Mouse (Mus musculus): Measurements from ENCODE around the gene Gm49387.
"Not testable (repeated sequence)": the region's sequence is repeated elsewhere in the genome, so short reads cannot be mapped to it uniquely, and the experiment has no call there.

Gm49387 gene

DNA sequence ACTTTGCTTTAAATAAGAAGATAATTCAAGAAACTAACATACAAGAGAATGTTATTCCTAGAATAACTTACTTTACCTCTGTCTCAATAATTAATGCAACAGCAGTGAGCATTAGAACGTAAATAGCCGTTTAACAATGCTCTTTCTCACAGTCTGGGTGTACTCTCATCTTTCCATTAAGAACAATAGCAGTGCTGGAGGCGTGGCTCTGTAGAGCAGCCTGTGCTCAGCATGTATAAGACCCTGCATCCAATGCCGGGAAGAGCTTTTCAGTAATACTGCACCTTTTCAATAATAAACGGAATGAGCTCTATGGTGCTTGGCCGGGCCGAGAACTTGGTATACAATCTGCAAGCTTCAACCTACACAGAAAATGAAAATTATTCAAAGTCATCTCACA, 10.0 kb downstream of the Gm49387 start:
- DNase-seq: peak; percentile 11

DNA sequence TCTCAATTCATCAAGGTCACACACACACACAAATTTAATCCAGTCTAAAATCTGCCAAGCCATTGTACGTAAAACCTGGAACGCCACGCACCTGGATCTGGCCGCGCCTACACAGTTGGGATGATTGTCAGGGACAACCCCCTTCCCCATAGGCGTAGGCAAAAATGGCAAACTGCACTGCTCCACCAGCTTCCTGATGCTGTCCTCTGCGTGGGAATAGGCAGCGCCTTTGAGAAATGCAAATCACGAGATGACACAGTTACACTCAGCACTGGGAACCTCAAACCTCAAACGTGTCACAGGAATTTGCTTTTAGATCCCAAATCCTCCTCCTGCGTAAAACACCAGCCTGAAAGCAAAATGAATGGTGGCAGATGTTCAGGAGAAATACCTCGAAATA, 17.9 kb downstream of the Gm49387 start:
- DNase-seq: no peak

GRCm38 (mm10) chr14:31620591-31621223, 20.0 kb downstream of the Gm49387 start:
- DNase-seq: no peak

DNA sequence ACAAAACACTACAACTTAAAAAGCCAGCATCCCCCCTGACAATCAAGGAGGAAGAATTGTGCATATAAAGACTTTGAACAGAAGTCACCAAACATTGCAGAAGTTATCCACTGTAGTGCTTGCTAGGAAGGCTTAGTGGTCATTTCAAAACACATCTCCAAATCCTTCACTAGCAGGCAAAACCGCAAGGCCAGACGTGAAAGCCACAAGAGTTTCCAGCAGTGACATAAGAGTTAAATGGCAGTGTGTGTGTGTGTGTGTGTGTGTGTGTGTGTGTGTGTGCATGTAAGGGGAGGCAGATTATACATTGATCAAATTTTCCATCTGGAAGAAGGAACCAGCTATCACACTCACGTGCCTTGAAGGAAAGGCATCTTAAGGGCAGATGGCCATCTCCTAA, 22.7 kb downstream of the Gm49387 start:
- no peak for DNase-seq

DNA sequence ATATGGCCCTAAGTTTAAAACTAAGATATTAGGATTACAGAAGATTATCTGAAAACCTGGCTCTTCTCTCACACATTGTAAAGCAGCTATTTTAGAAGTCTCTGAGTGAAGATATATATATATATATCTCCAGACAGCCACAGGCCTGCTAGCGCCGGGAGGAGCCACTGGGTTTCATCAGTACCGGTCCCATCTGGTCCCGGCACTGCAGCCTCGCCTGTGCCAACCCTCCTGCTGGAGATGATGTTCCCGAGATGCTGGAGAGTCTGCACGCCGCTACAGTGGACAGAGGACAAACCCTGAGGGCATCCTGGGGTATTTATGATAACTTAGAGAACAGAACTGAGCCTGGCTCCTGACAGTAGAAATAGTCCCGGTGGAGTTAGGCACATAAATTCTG, 23.5 kb downstream of the Gm49387 start:
- DNase-seq: no peak

DNA sequence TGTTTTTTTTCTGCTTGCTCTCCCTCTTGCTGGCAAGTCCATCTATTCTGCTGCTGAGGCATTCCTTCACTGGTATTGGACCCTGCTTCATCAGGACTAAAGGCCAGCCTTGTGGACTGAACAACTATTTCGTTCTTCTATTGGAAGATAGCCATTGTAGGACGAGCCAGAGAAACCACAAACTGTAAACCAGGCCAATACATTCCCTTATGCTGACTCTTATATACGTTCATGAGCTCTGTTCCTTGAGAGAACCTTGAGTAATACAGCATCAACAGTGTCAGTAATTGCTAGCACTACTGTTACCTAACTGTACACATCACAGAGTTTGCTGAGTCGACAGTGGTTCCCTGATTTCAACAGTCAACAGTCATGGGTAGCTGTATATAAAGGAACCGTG, 27.0 kb downstream of the Gm49387 start:
- no peak for DNase-seq

- DNase-seq: no peak
Observed at GRCm38 (mm10) chr14:31611986-31612385, 28.7 kb downstream of the Gm49387 start.

- no peak for DNase-seq
Observed at GRCm38 (mm10) chr14:31605514-31605913, 35.2 kb downstream of the Gm49387 start.

DNA sequence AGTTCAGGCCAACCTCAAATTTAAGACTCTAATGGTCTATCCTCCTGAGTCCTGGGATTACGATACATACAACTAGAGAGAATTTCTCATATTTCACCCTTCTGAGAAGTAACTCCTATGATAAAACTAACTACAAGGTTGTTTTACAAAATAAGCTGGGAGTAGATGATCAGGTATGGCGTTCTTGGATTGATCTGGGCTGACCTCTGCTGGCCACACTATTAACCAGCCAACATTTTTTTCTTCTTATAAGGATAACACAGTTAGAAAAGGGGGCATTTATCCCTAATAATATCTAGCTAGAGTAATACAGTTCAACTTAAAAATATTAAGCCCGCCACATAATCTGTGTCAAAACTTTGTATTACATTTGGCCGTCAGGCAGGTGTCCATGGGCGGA, 35.8 kb downstream of the Gm49387 start:
- DNase-seq: peak; percentile 6

GRCm38 (mm10) chr14:31602616-31602979, 38.1 kb downstream of the Gm49387 start:
- not testable (repeated sequence) for DNase-seq

GRCm38 (mm10) chr14:31601908-31602615, 38.6 kb downstream of the Gm49387 start:
- DNase-seq: no peak

DNA sequence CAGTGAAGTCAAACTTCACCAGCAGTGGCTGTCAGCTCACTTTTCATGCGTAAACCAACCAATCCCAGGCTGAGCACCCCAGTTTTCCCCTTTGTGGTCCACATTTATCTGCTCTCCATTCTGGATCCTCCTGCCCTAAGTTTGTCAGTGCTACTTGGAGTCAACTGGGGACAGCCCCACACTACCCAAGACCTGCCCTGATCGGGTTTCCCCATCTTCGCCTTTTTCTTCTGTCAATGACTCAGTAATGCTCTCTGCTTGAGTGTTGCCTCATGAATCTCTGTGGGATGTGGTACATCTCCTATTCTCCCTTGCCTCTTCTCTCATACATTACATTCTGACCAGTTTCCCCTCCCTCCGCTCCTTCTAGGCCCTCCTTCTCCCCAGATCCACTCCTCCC, 43.2 kb downstream of the Gm49387 start:
- no peak for DNase-seq

- no peak for DNase-seq
Observed at GRCm38 (mm10) chr14:31596408-31596807, 44.3 kb downstream of the Gm49387 start.

DNA sequence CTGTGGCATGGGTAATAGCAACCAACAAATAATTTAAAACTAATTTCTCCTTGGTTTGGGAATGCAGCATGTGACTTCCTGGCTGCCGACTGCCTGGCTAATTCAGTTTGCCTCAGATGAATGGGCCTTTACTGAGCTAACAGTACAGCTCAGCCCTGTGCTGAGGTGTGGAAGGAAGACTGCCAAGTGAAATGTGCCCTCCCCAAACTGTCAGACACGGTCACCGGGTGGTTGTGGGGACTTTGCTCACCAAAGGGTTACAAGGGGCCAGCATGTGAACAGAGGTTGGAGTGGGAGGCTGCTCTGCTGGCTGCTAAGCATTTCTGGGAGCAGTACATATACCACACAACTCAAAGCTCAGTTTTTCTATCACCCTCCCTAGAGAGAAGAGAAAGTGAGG, 46.0 kb downstream of the Gm49387 start:
- DNase-seq: no peak

GRCm38 (mm10) chr14:31593036-31593435, 47.6 kb downstream of the Gm49387 start:
- no peak for DNase-seq

- DNase-seq: no peak
Observed at GRCm38 (mm10) chr14:31591243-31591642, 49.4 kb downstream of the Gm49387 start, which contains the start of gene Colq. Gene Colq, minus strand, starts transcription at chr14:31591343.

GRCm38 (mm10) chr14:31586451-31586850, 54.2 kb downstream of the Gm49387 start:
- no peak for DNase-seq

GRCm38 (mm10) chr14:31583082-31583481, 57.6 kb downstream of the Gm49387 start:
- no peak for DNase-seq

DNA sequence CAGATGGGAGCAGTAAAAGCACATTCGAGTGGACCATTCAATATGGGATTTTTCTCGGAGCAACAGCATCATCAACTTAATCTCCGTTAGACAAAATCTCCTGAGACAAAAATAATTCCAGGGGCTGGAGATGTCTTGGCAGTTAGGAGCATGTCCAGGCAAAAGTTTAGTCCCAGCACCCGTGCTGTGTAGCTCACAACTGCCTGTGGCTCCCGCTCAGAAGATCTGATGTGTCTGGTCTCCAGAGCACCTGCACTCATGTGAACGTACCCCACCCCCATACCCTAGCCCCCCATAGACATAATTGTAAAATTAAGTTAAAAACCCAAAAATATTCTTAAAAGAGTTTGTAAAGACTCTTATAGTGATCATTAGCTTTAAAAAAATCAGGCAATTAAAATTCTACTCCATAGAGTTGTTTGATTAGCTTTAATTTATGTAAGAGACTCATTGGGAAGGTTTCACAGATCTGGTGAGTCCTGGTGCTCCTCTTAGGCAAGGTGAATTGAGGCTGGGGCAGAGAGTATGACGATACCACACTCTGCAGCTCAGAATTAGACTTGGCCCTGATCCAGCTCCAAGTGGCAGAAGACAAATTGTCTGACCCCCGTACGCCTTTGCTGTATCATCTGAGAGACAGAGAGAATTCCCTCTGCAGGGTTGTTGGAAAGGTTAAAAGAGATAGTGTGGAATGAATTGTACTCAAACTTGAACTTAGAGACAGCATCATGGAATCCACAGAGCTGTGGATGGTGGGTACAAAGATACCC, 62.5 kb downstream of the Gm49387 start:
- no peak for DNase-seq

GRCm38 (mm10) chr14:31576846-31577697, 63.6 kb downstream of the Gm49387 start:
- DNase-seq: no peak

GRCm38 (mm10) chr14:31575866-31576265, 64.8 kb downstream of the Gm49387 start:
- no peak for DNase-seq

GRCm38 (mm10) chr14:31574903-31575665, 65.6 kb downstream of the Gm49387 start:
- no peak for DNase-seq
